Mouse (Mus musculus): ENCODE results near the gene Rin3. TPM values are rescaled to one million over a fixed set of nuclear protein-coding genes. Genes with fewer than 3 reads are reported as not detected.

The Rin3 gene
- total and polyA plus RNA-seq, 3 experiments = 17.5 to 38.9 TPM; not detected in 1

DNA sequence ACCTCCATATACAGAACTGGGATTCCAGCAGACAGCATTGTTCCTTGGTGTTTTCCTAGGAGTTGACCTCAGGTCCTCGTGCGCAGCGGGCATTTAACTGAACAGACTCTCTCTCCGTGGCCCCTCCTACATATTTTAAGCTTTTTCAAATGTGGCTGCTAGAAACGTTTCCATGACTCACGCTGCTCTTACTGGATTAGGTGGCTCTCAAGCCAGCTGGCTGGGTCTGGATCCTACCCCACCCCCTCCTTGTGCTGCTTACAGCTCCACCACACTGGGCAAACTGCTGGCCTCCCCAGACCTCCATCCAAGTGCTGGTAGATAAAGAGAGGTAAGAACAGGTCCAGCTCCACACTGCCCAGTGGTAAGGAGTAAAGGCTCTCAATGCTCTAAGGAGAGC lies 139.2 kb downstream of the Rin3 start:
- Histone ChIP-seq H3K4me1 (ENCODE audit: control insufficient read depth in 1 of 2, insufficient read depth in 2 of 2, low read length in 2 of 2) (peaks cover 7 to 27% of the 10 kb centered on the region in 2 experiments), H3K79me2 (ENCODE audit: control insufficient read depth, insufficient read depth, low read length, poor library complexity) (no peaks in the 10 kb centered on the region), H3K9me3 (replicated peaks; ENCODE audit: insufficient read depth, low read length) (no peaks in the 10 kb centered on the region), H3K27ac (ENCODE audit: control insufficient read depth, low read depth, low read length) (no peak overlapping the region), H3K27me3 (ENCODE audit: control insufficient read depth in 1 of 2, insufficient read depth in 2 of 2, low read length in 2 of 2) (no peaks in the 10 kb centered on the region), H3K4me3 (ENCODE audit: control insufficient read depth in 1 of 2, insufficient read depth in 1 of 2, low read depth in 2 of 2, low read length in 2 of 2) (no peak overlapping the region), H3K9ac (ENCODE audit: control insufficient read depth, low read depth, low read length, poor library complexity, severe bottlenecking) (no peak overlapping the region), H3K36me3 (ENCODE audit: control insufficient read depth in 1 of 2, insufficient read depth in 2 of 2, low read length in 2 of 2) (peaks cover 0 to 26% of the 10 kb centered on the region in 2 experiments; a peak in 2 of 4 replicates)
- no peak for DNase-seq (ENCODE audit: low read depth, low spot score)
- no peak for TF ChIP-seq NELFE (IDR thresholded peaks at IDR 0.05; ENCODE audit: low read depth, low read length)
- TF ChIP-seq USF1 (IDR thresholded peaks at IDR 0.05; ENCODE audit: low read depth, low read length) = no peak
- TF ChIP-seq RCOR1 (IDR thresholded peaks at IDR 0.05; ENCODE audit: low read depth, low read length) = no peak
- no peak for TF ChIP-seq POLR2AphosphoS5 (IDR thresholded peaks at IDR 0.05; ENCODE audit: borderline replicate concordance, low read depth, low read length)
- no peak for TF ChIP-seq MAZ (IDR thresholded peaks at IDR 0.05; ENCODE audit: low read depth, low read length)
- TF ChIP-seq CHD1 (IDR thresholded peaks at IDR 0.05; ENCODE audit: low read depth, low read length) = no peak
- TF ChIP-seq GABPA (IDR thresholded peaks at IDR 0.05; ENCODE audit: low read depth, low read length) = no peak
- TF ChIP-seq CHD2 (IDR thresholded peaks at IDR 0.05; ENCODE audit: low read length) = no peak
- no peak for TF ChIP-seq ETS1 (IDR thresholded peaks at IDR 0.05; ENCODE audit: low read depth, low read length)
- TF ChIP-seq CTCF (IDR thresholded peaks at IDR 0.05 in 2 of 3, conservative IDR thresholded peaks at IDR 0.05 in 1 of 3; ENCODE audit: control insufficient read depth in 1 of 3, insufficient read depth in 1 of 3, low read depth in 2 of 3, low read length in 3 of 3, poor library complexity in 1 of 3, severe bottlenecking in 1 of 3) = no peak
- TF ChIP-seq MXI1 (IDR thresholded peaks at IDR 0.05; ENCODE audit: low read depth, low read length) = no peak
- TF ChIP-seq TAL1 (IDR thresholded peaks at IDR 0.05; ENCODE audit: low read length) = no peak
- no peak for TF ChIP-seq ZMIZ1 (IDR thresholded peaks at IDR 0.05; ENCODE audit: low read depth, low read length)
- TF ChIP-seq MYB (IDR thresholded peaks at IDR 0.05; ENCODE audit: low read depth, low read length) = no peak
- TF ChIP-seq POLR2A (IDR thresholded peaks at IDR 0.05; ENCODE audit: control insufficient read depth in 1 of 2, insufficient read depth in 1 of 2, low read depth in 1 of 2, low read length in 2 of 2, poor library complexity in 1 of 2) = no peak
- no peak for TF ChIP-seq POLR2AphosphoS2 (IDR thresholded peaks at IDR 0.05; ENCODE audit: low read length)
- no peak for TF ChIP-seq BHLHE40 (IDR thresholded peaks at IDR 0.05; ENCODE audit: borderline replicate concordance, low read depth, low read length)

DNA sequence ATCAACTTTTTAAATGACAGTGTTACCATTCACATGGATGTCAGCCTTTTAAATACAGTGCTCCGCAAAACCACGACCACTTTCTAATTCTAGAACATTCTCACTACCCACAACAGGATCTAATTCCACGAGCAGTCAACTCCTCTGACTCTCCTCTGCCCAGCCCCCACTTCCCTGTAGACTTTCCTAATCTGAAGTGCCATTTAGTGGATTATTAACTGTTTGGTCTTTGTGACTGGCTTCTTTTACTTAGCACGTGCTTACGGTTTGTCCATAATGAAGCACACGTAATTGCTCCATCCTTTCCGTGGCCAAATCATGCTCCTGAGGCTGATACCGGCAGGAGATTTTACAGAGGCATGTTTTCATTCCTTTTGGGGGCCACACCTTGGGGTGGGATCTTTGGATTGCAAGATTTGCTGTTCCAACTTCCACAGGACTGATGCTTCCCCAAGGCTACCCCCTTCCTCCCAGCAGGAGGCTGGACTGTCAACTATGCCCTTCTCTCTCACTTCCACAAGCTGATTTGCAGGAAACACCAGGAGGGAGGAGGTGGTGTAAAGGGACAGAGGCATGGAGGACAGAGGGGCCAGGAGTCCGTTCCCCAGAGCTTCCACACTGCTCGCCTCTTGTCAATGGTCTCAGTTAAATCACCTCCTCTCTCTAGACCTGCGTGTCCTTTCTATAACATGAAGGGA lies 139.9 kb downstream of the Rin3 start:
- Histone ChIP-seq H3K79me2 (ENCODE audit: control insufficient read depth, insufficient read depth, low read length, poor library complexity) (no peaks in the 10 kb centered on the region), H3K4me3 (ENCODE audit: control insufficient read depth in 1 of 2, insufficient read depth in 1 of 2, low read depth in 2 of 2, low read length in 2 of 2) (no peak overlapping the region), H3K4me1 (ENCODE audit: control insufficient read depth in 1 of 2, insufficient read depth in 2 of 2, low read length in 2 of 2) (peaks cover 7 to 27% of the 10 kb centered on the region in 2 experiments), H3K9me3 (replicated peaks; ENCODE audit: insufficient read depth, low read length) (no peaks in the 10 kb centered on the region), H3K36me3 (ENCODE audit: control insufficient read depth in 1 of 2, insufficient read depth in 2 of 2, low read length in 2 of 2) (peaks cover 0 to 26% of the 10 kb centered on the region in 2 experiments; a peak in 2 of 4 replicates), H3K27me3 (ENCODE audit: control insufficient read depth in 1 of 2, insufficient read depth in 2 of 2, low read length in 2 of 2) (no peaks in the 10 kb centered on the region), H3K27ac (ENCODE audit: control insufficient read depth, low read depth, low read length) (no peak overlapping the region), H3K9ac (ENCODE audit: control insufficient read depth, low read depth, low read length, poor library complexity, severe bottlenecking) (no peak overlapping the region)
- TF ChIP-seq MAFK (IDR thresholded peaks at IDR 0.05; ENCODE audit: borderline replicate concordance, low read depth, low read length) (no peak), SIN3A (IDR thresholded peaks at IDR 0.05; ENCODE audit: low read length) (no peak), RCOR1 (IDR thresholded peaks at IDR 0.05; ENCODE audit: low read depth, low read length) (no peak), POLR2A (IDR thresholded peaks at IDR 0.05; ENCODE audit: control insufficient read depth in 1 of 2, insufficient read depth in 1 of 2, low read depth in 1 of 2, low read length in 2 of 2, poor library complexity in 1 of 2) (no peak), MYC (IDR thresholded peaks at IDR 0.05; ENCODE audit: low read depth, low read length) (no peak), CHD1 (IDR thresholded peaks at IDR 0.05; ENCODE audit: low read depth, low read length) (no peak), MYB (IDR thresholded peaks at IDR 0.05; ENCODE audit: low read depth, low read length) (no peak), MAX (IDR thresholded peaks at IDR 0.05; ENCODE audit: low read length) (no peak), JUND (IDR thresholded peaks at IDR 0.05; ENCODE audit: low read depth, low read length) (no peak), MEF2A (IDR thresholded peaks at IDR 0.05; ENCODE audit: extremely low read depth, insufficient replicate concordance, low read depth, low read length, poor library complexity, severe bottlenecking) (no peak), E2F4 (IDR thresholded peaks at IDR 0.05; ENCODE audit: borderline replicate concordance, low read depth, low read length) (no peak), KAT2A (conservative IDR thresholded peaks at IDR 0.05; ENCODE audit: low read depth, low read length) (no peak), MAZ (IDR thresholded peaks at IDR 0.05; ENCODE audit: low read depth, low read length) (no peak), EP300 (IDR thresholded peaks at IDR 0.05; ENCODE audit: low read depth in 1 of 2, low read length in 2 of 2) (no peak), ETS1 (IDR thresholded peaks at IDR 0.05; ENCODE audit: low read depth, low read length) (no peak)
- no peak for DNase-seq (ENCODE audit: low read depth, low spot score)

All from MEL (cell line).